Mouse (Mus musculus): ENCODE measurements at regions not wholly inside any gene's neighbourhood (a gene's known extent, or its start where the extent isn't known, plus 50 kb on each side); places are given as distances from the start of the nearest gene placed in this dataset.

DNA sequence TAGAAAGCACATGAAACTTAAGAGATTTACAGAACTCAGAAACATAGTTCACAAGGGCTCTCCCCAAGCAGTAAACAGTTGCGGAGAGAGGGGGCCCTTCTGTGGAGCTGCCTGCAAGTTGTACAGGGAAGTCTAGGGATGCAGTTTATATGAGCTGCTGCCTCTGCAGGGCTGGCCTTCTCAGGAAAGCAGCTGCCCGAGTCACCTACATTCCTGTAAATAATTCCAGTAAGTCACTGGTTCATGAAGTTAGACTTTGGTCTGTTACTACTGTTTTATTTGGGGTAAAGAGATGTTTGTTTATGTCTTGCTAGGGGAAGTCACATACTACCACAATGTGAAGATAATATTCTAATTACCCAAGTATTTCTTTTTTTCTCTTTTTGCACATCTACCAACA is 601.1 kb downstream of the Etnk1 start:
- no peak for DNase-seq (ENCODE audit: low spot score)

Measured in ovary, adult 18-20 months (tissue).